In genomic region chr5:148554242-148554641, GRCm38 (mm10) we compare ENCODE assay signal across 9 mouse cellular contexts. TPM values are rescaled to one million over a fixed set of nuclear protein-coding genes. Genes with fewer than 3 reads are reported as not detected.
DNase-seq lines count a peak whose midpoint lies in the region; ATAC-seq and TF ChIP-seq lines count a peak whose summit lies in the region.
"Had no signal": no experiment of that assay in that cellular context is flagged by ENCODE, and none has a peak within 500 bp of the region (broad histone marks: within the 10 kb centered on the region; RNA-seq: fewer than 3 reads in every experiment).

No protein-coding gene starts in this region.

- TF ChIP-seq EP300 in heart, postnatal 0 days (IDR thresholded peaks at IDR 0.05; ENCODE audit: low read depth), result no peak

- ATAC-seq in heart, postnatal 0 days (ENCODE audit: insufficient read depth, low read depth), result no peak
- no peak for ATAC-seq in embryonic facial prominence, embryonic 11.5 days (replicated peaks; ENCODE audit: insufficient number of reproducible peaks, low FRiP score, low TSS enrichment, low read depth)
- peak; percentile 19 to 25; a peak in 3 of 4 replicates for ATAC-seq in hematopoietic stem cell, adult 5-6 weeks (replicated peaks in 1 of 2; ENCODE audit: insufficient read depth in 1 of 2, low FRiP score in 2 of 2, low TSS enrichment in 1 of 2, low read depth in 1 of 2, poor library complexity in 2 of 2, severe bottlenecking in 2 of 2)
- ATAC-seq in midbrain, embryonic 11.5 days (ENCODE audit: low FRiP score), result no peak

- H3K4me3 ChIP-seq in heart, postnatal 0 days (ENCODE audit: low read depth, low read length), result no peak overlapping the region
- no peak overlapping the region for H3K4me3 ChIP-seq in embryonic facial prominence, embryonic 11.5 days (ENCODE audit: low read depth, low read length)
- peak overlapping the region; percentile 18 for H3K4me3 ChIP-seq in midbrain, embryonic 11.5 days (ENCODE audit: low read depth, low read length)

- H3K9ac ChIP-seq in heart, postnatal 0 days (replicated peaks; ENCODE audit: low read depth, low read length), result peak overlapping the region; percentile 27; the same call in 1 of the 2 replicates
- H3K9ac ChIP-seq in embryonic facial prominence, embryonic 11.5 days (replicated peaks; ENCODE audit: low read length), result peak overlapping the region; percentile 25; the same call in 1 of the 2 replicates
- peak overlapping the region; percentile 59; the same call in 1 of the 2 replicates for H3K9ac ChIP-seq in midbrain, embryonic 11.5 days (ENCODE audit: low read length)

- peak overlapping the region; percentile 26; the same call in 1 of the 2 replicates for H3K4me2 ChIP-seq in heart, postnatal 0 days (ENCODE audit: low read depth, low read length)
- H3K4me2 ChIP-seq in embryonic facial prominence, embryonic 11.5 days (ENCODE audit: low read depth, low read length), result peak overlapping the region; percentile 21
- peak overlapping the region; percentile 45 for H3K4me2 ChIP-seq in midbrain, embryonic 11.5 days

- no peaks in the 10 kb centered on the region for H3K9me3 ChIP-seq in heart, postnatal 0 days (replicated peaks; ENCODE audit: control insufficient read depth, low read length)
- no peaks in the 10 kb centered on the region for H3K9me3 ChIP-seq in embryonic facial prominence, embryonic 11.5 days (replicated peaks; ENCODE audit: control insufficient read depth, low read length)
- no peaks in the 10 kb centered on the region for H3K9me3 ChIP-seq in midbrain, embryonic 11.5 days (ENCODE audit: control insufficient read depth, low read length)

- no peaks in the 10 kb centered on the region for H3K27me3 ChIP-seq in heart, postnatal 0 days (ENCODE audit: control insufficient read depth, insufficient read depth, low read length)
- no peaks in the 10 kb centered on the region; the same call in 1 of the 2 replicates for H3K27me3 ChIP-seq in embryonic facial prominence, embryonic 11.5 days (ENCODE audit: control insufficient read depth, insufficient read depth, low read length)
- peaks cover 3% of the 10 kb centered on the region; the same call in 1 of the 2 replicates for H3K27me3 ChIP-seq in midbrain, embryonic 11.5 days (ENCODE audit: control insufficient read depth, insufficient read depth, low read length)

- H3K36me3 ChIP-seq in heart, postnatal 0 days (replicated peaks; ENCODE audit: control insufficient read depth, insufficient read depth, low read length), result no peaks in the 10 kb centered on the region
- no peaks in the 10 kb centered on the region for H3K36me3 ChIP-seq in embryonic facial prominence, embryonic 11.5 days (replicated peaks; ENCODE audit: control insufficient read depth, insufficient read depth, low read depth, low read length)
- no peaks in the 10 kb centered on the region for H3K36me3 ChIP-seq in midbrain, embryonic 11.5 days (ENCODE audit: control insufficient read depth, insufficient read depth, low read length)

- H3K27ac ChIP-seq in heart, postnatal 0 days (ENCODE audit: low read depth), result no peak overlapping the region
- no peak overlapping the region for H3K27ac ChIP-seq in embryonic facial prominence, embryonic 11.5 days (replicated peaks; ENCODE audit: low read depth, low read length)
- H3K27ac ChIP-seq in midbrain, embryonic 11.5 days (ENCODE audit: low read depth, low read length), result no peak overlapping the region

- WGBS in heart, postnatal 0 days, result 26% methylated on average over 7 of the region's 7 CpGs
- 21% methylated on average over 7 of the region's 7 CpGs for WGBS in embryonic facial prominence, embryonic 11.5 days
- WGBS in midbrain, embryonic 11.5 days, result 7% methylated on average over 7 of the region's 7 CpGs

- no peak for DNase-seq in heart, postnatal 0 days (ENCODE audit: low spot score)
- no peak for DNase-seq in heart, postnatal 4 days
- no peak for DNase-seq in embryonic facial prominence, embryonic 11.5 days (ENCODE audit: low spot score)
- peak; percentile 88 for DNase-seq in midbrain, embryonic 11.5 days (ENCODE audit: low spot score, missing footprints)
- DNase-seq in gastrocnemius, postnatal 4 days (ENCODE audit: low spot score in 2 of 2), result no peak
- no peak for DNase-seq in thymus, postnatal 14 days
- no peak for DNase-seq in lung, postnatal 25 days (ENCODE audit: low spot score)
- DNase-seq: cerebellum, postnatal 14 days had no signal

- no peak for TF ChIP-seq CTCF in heart, postnatal 0 days (IDR thresholded peaks at IDR 0.05; ENCODE audit: low read depth)

- peaks cover 21% of the 10 kb centered on the region for H3K4me1 ChIP-seq in heart, postnatal 0 days (ENCODE audit: control insufficient read depth, insufficient read depth)
- H3K4me1 ChIP-seq in embryonic facial prominence, embryonic 11.5 days (ENCODE audit: control insufficient read depth, insufficient read depth, low read length), result no peaks in the 10 kb centered on the region; the same call in 1 of the 2 replicates
- peaks cover 23% of the 10 kb centered on the region for H3K4me1 ChIP-seq in midbrain, embryonic 11.5 days (ENCODE audit: control insufficient read depth, insufficient read depth, low read length)

RNA-seq across cellular contexts. Expression of gene Ubl3, which starts 1.7 kb away (rescaled TPM):
- 105 and 116 TPM in 2 replicates for total RNA-seq in heart, postnatal 0 days (2014; rRNA removed; ENCODE audit: low replicate concordance)
- 76.8 and 76.9 TPM in 2 replicates for polyA plus RNA-seq in heart, postnatal 0 days (2015; fragmentation: Nextera tagmentation; extraction: Ambion mirVana)
- 10 to 100 TPM; 71.4 to 82.6 TPM for total RNA-seq in heart, postnatal 4 days (2021)
- 65.3 and 69.8 TPM in 2 replicates for polyA plus RNA-seq in embryonic facial prominence, embryonic 11.5 days (2014; fragmentation: Nextera tagmentation; extraction: Ambion mirVana)
- 40.5 and 45.2 TPM in 2 replicates for total RNA-seq in hematopoietic stem cell, adult 5-6 weeks (2017)
- polyA plus RNA-seq in midbrain, embryonic 11.5 days (2014; fragmentation: Nextera tagmentation; extraction: Ambion mirVana), result 64.5 and 66.9 TPM in 2 replicates
- 10 to 100 TPM; 82.3 to 92.1 TPM for total RNA-seq in gastrocnemius, postnatal 4 days (2021)

Comparison
In these comparisons a context has a peak if more than half of its experiments do, and no peak if none do; other contexts are left out.
1. ATAC-seq: peak in hematopoietic stem cell, adult 5-6 weeks (2 of 2); none in heart, postnatal 0 days (single experiment), embryonic facial prominence, embryonic 11.5 days (single experiment) and midbrain, embryonic 11.5 days (single experiment).
2. Peak in every context shown above with its lines, with median percentiles within 50 percentile points of each other: H3K4me2 ChIP-seq and H3K9ac ChIP-seq.